Mouse (Mus musculus) small intestine, adult 2 months (tissue): ENCODE results near the gene Tpbpa.
"Not testable (repeated sequence)": the region's sequence is repeated elsewhere in the genome, so short reads cannot be mapped to it uniquely, and the experiment has no call there.

Experiments
- CTCF ChIP-seq: fragments of 200-500 bp; IDR thresholded peaks from 2 replicates; pipeline ENCODE4 v1.5.1; 2012; ENCODE audit warnings: low read depth, mild to moderate bottlenecking, control low read depth, inconsistent platforms, low read length, moderate library complexity, mixed read lengths; ENCODE audit not compliant: insufficient replicate concordance, insufficient read length; ENCODE audit errors: extremely low read depth
- POLR2A ChIP-seq: fragments of 200-500 bp; IDR thresholded peaks from 2 replicates; pipeline ENCODE4 v1.6.1; 2012; ENCODE audit warnings: low read depth, mild to moderate bottlenecking, control low read depth, inconsistent platforms, low read length, moderate library complexity

GRCm38 (mm10) chr13:60963985-60964384 is 22.2 kb upstream of the Tpbpa start:
- not testable (repeated sequence) for TF ChIP-seq CTCF, POLR2A
